Mouse (Mus musculus) neural tube, embryonic 12.5 days (tissue): ENCODE data around the gene Znrd1as. TPM values are rescaled to one million over a fixed set of nuclear protein-coding genes. Genes with fewer than 3 reads are reported as not detected.
A peak's percentile ranks its signal among the peaks of the same experiment; 100 is the strongest.

Source experiments
- ATAC-seq: fragments of 200-750 bp; cut with Nextera tagmentation; 2 replicates; pipeline ENCODE4 v1.8.0; 2017; ENCODE audit warnings: low read depth, mild to moderate bottlenecking, moderate TSS enrichment, moderate library complexity; ENCODE audit not compliant: low FRiP score
- H3K27ac ChIP-seq: fragments of 300-500 bp; sonication (generic); 2 replicates; pipeline ENCODE4 v1.5.1; 2016
- H3K27me3 ChIP-seq: fragments of 300-500 bp; sonication (generic); replicated peaks from 2 replicates; pipeline ENCODE4 v1.6.1; 2016; ENCODE audit warnings: mild to moderate bottlenecking
- H3K36me3 ChIP-seq: fragments of 300-500 bp; sonication (generic); 2 replicates; pipeline ENCODE4 v1.6.1; 2016; ENCODE audit warnings: mild to moderate bottlenecking
- H3K4me1 ChIP-seq: fragments of 300-500 bp; sonication (generic); 2 replicates; pipeline ENCODE4 v1.6.1; 2016
- H3K4me2 ChIP-seq: fragments of 300-500 bp; sonication (generic); replicated peaks from 2 replicates; pipeline ENCODE4 v1.6.1; 2016; ENCODE audit warnings: mild to moderate bottlenecking
- H3K4me3 ChIP-seq: fragments of 300-500 bp; sonication (generic); 2 replicates; pipeline ENCODE4 v1.5.1; 2016
- H3K9ac ChIP-seq: fragments of 300-500 bp; sonication (generic); 2 replicates; pipeline ENCODE4 v1.6.1; 2016; ENCODE audit warnings: mild to moderate bottlenecking
- H3K9me3 ChIP-seq: fragments of 300-500 bp; sonication (generic); 2 replicates; pipeline ENCODE4 v1.6.1; 2016; ENCODE audit warnings: mild to moderate bottlenecking
- WGBS: fragments of 180-500 bp; shearing (Covaris S2); methylation state at CpG from one replicate; pipeline ENCODE4 v1.1.7; 2016; 5-methylcytosine and 5-hydroxymethylcytosine counted together
- polyA plus RNA-seq: library from polyadenylated mRNA; unstranded; fragments of >200 nt; fragmentation: Nextera tagmentation; extraction: Ambion mirVana; gene quantifications from 2 replicates; pipeline ENCODE4 v1.2.1, GENCODE M21; 2016

The Znrd1as gene
- polyA plus RNA-seq, 1 experiment from 2014 or later, result 6.2 TPM

- Histone ChIP-seq H3K27me3 (no peaks in the 10 kb centered on the region), H3K4me2 (peak overlapping the region; percentile 63), H3K9ac (peak overlapping the region; percentile 89), H3K4me1 (no peaks in the 10 kb centered on the region; the same call in 1 of the 2 replicates), H3K27ac (0 out of 2 replicates have a peak overlapping the region, but pooled peaks have one; percentile 87), H3K36me3 (peaks cover 25% of the 10 kb centered on the region), H3K9me3 (no peaks in the 10 kb centered on the region), H3K4me3 (peak overlapping the region; percentile 73)
- 48% methylated on average over 4 of the region's 4 CpGs for WGBS
- ATAC-seq, result no peak; the same call in 1 of the 2 replicates
These were observed 45.0 kb downstream of the Znrd1as start for GRCm38 (mm10) chr17:37003366-37003765.

GRCm38 (mm10) chr17:37008161-37008560, 49.8 kb downstream of the Znrd1as start:
- no peak overlapping the region for H3K4me3 ChIP-seq
- H3K4me1 ChIP-seq, result no peaks in the 10 kb centered on the region
- 96% methylated on average over 6 of the region's 6 CpGs for WGBS
- H3K4me2 ChIP-seq, result no peak overlapping the region
- no peak for ATAC-seq
- H3K27me3 ChIP-seq, result no peaks in the 10 kb centered on the region
- no peak overlapping the region for H3K9ac ChIP-seq
- no peak overlapping the region for H3K27ac ChIP-seq
- no peaks in the 10 kb centered on the region for H3K9me3 ChIP-seq
- H3K36me3 ChIP-seq, result peaks cover 59% of the 10 kb centered on the region

- Histone ChIP-seq H3K4me1 (no peaks in the 10 kb centered on the region), H3K4me2 (no peak overlapping the region), H3K9me3 (no peaks in the 10 kb centered on the region), H3K27ac (no peak overlapping the region), H3K4me3 (no peak overlapping the region), H3K9ac (no peak overlapping the region), H3K27me3 (no peaks in the 10 kb centered on the region), H3K36me3 (peaks cover 59% of the 10 kb centered on the region)
- 93% methylated on average over 17 of the region's 17 CpGs for WGBS
- no peak for ATAC-seq
These were observed 51.2 kb downstream of the Znrd1as start for GRCm38 (mm10) chr17:37009460-37010042.

GRCm38 (mm10) chr17:37011719-37012118, 53.3 kb downstream of the Znrd1as start:
- no peaks in the 10 kb centered on the region for H3K27me3 ChIP-seq

GRCm38 (mm10) chr17:37012141-37012540, 53.7 kb downstream of the Znrd1as start:
- Histone ChIP-seq H3K36me3 (peaks cover 46% of the 10 kb centered on the region), H3K4me1 (no peaks in the 10 kb centered on the region), H3K27ac (no peak overlapping the region), H3K9ac (no peak overlapping the region), H3K9me3 (no peaks in the 10 kb centered on the region), H3K27me3 (no peaks in the 10 kb centered on the region), H3K4me2 (no peak overlapping the region), H3K4me3 (no peak overlapping the region)
- 71% methylated on average over 5 of the region's 5 CpGs for WGBS
- ATAC-seq, result no peak

More at GRCm38 (mm10) chr17:37011719-37012118, 53.3 kb downstream of the Znrd1as start:
- no peak overlapping the region for H3K4me3 ChIP-seq
- H3K9ac ChIP-seq, result no peak overlapping the region
- no peaks in the 10 kb centered on the region for H3K9me3 ChIP-seq
- no peak overlapping the region for H3K4me2 ChIP-seq
- ATAC-seq, result no peak
- H3K4me1 ChIP-seq, result no peaks in the 10 kb centered on the region
- H3K27ac ChIP-seq, result no peak overlapping the region
- WGBS, result 82% methylated on average over 3 of the region's 3 CpGs
- H3K36me3 ChIP-seq, result peaks cover 50% of the 10 kb centered on the region

Other genes starting within 250 kb of the Znrd1as start
- gene H2-M10.5, start 185.7 kb upstream of the Znrd1as start, polyA plus RNA-seq, result not detected in 2 replicates
- not detected in 2 replicates for gene H2-M10.6, start 146.4 kb upstream of the Znrd1as start, polyA plus RNA-seq
- 52.1 and 56.8 TPM in 2 replicates for gene Trim26, start 121.5 kb upstream of the Znrd1as start, polyA plus RNA-seq
- 0.37 and 0.46 TPM in 2 replicates for gene Trim15, start 91.4 kb upstream of the Znrd1as start, polyA plus RNA-seq
- 4.6 and 5.4 TPM in 2 replicates for gene Trim10, start 89.0 kb upstream of the Znrd1as start, polyA plus RNA-seq
- gene Trim40, start 68.5 kb upstream of the Znrd1as start, polyA plus RNA-seq, result not detected in 2 replicates
- not detected in 2 replicates for gene Trim31, start 60.5 kb upstream of the Znrd1as start, polyA plus RNA-seq
- 0.41 and 1.3 TPM in 2 replicates for gene Rnf39, start 15.7 kb upstream of the Znrd1as start, polyA plus RNA-seq
- gene Ppp1r11, start 6.9 kb upstream of the Znrd1as start, polyA plus RNA-seq, result 147 and 155 TPM in 2 replicates
- 72.3 and 82.2 TPM in 2 replicates for gene Znrd1, start within 50 bp of the Znrd1as start, polyA plus RNA-seq
- gene 2410137M14Rik, start 22.6 kb downstream of the Znrd1as start, polyA plus RNA-seq, result 0.47 TPM in 1 of 2 replicates, not detected in the other
- 1.7 and 1.9 TPM in 2 replicates for gene H2-M5, start 30.9 kb downstream of the Znrd1as start, polyA plus RNA-seq
- 208 and 210 TPM in 2 replicates for gene Zfp57, start 42.6 kb downstream of the Znrd1as start, polyA plus RNA-seq
- 1.0 and 1.3 TPM in 2 replicates for gene Mog, start 64.8 kb downstream of the Znrd1as start, polyA plus RNA-seq
- 44.6 and 47.0 TPM in 2 replicates for gene Gabbr1, start 87.4 kb downstream of the Znrd1as start, polyA plus RNA-seq
- gene Olfr90, start 129.9 kb downstream of the Znrd1as start, polyA plus RNA-seq, result 0.11 TPM in 1 of 2 replicates, not detected in the other
- not detected in 2 replicates for gene Olfr91, start 139.7 kb downstream of the Znrd1as start, polyA plus RNA-seq
- not detected in 2 replicates for gene Olfr92, start 161.5 kb downstream of the Znrd1as start, polyA plus RNA-seq
- not detected in 2 replicates for gene Olfr93, start 202.9 kb downstream of the Znrd1as start, polyA plus RNA-seq
- gene Ubd, start 235.3 kb downstream of the Znrd1as start, polyA plus RNA-seq, result not detected in 2 replicates
- gene Olfr94, start 242.4 kb downstream of the Znrd1as start, polyA plus RNA-seq, result not detected in 2 replicates